Mouse (Mus musculus) liver, embryonic 11.5 days (tissue): ENCODE data around the gene Rtn1. TPM values are rescaled to one million over a fixed set of nuclear protein-coding genes. Genes with fewer than 3 reads are reported as not detected.

Experiments used
- ATAC-seq: fragments of 200-750 bp; cut with Nextera tagmentation; replicated peaks from 2 replicates; pipeline ENCODE4 v1.8.0; 2017; ENCODE audit warnings: moderate number of reproducible peaks, mild to moderate bottlenecking, moderate TSS enrichment, moderate library complexity; ENCODE audit not compliant: low FRiP score
- DNase-seq: peaks from one replicate; pipeline ENCODE4 v3.0.0-alpha.2; 2017; ENCODE audit warnings: low spot score
- H3K27ac ChIP-seq: fragments of 300-500 bp; sonication (generic); 2 replicates; pipeline ENCODE4 v1.5.1; 2014; ENCODE audit warnings: mild to moderate bottlenecking, low read depth, low read length, control low read depth
- H3K27me3 ChIP-seq: fragments of 300-500 bp; sonication (generic); replicated peaks from 2 replicates; pipeline ENCODE4 v1.6.1; 2014; ENCODE audit warnings: low read length, mixed read lengths; ENCODE audit not compliant: control insufficient read depth, insufficient read depth
- H3K36me3 ChIP-seq: fragments of 300-500 bp; sonication (generic); 2 replicates; pipeline ENCODE4 v1.6.1; 2014; ENCODE audit warnings: mild to moderate bottlenecking, low read length, moderate library complexity, mixed read lengths; ENCODE audit not compliant: control insufficient read depth, insufficient read depth
- H3K4me1 ChIP-seq: fragments of 300-500 bp; sonication (generic); replicated peaks from 2 replicates; pipeline ENCODE4 v1.6.1; 2014; ENCODE audit warnings: low read length, mixed read lengths; ENCODE audit not compliant: control insufficient read depth, insufficient read depth
- H3K4me2 ChIP-seq: fragments of 300-500 bp; sonication (generic); 2 replicates; pipeline ENCODE4 v1.6.1; 2014; ENCODE audit warnings: mild to moderate bottlenecking, control low read depth, moderate library complexity
- H3K4me3 ChIP-seq: fragments of 300-500 bp; sonication (generic); 2 replicates; pipeline ENCODE4 v1.5.1; 2014; ENCODE audit warnings: low read depth, low read length, control low read depth
- H3K9ac ChIP-seq: fragments of 300-500 bp; sonication (generic); 2 replicates; pipeline ENCODE4 v1.6.1; 2014; ENCODE audit warnings: low read depth, low read length, control low read depth
- H3K9me3 ChIP-seq: fragments of 300-500 bp; sonication (generic); 2 replicates; pipeline ENCODE4 v1.6.1; 2016; ENCODE audit warnings: low read length, inconsistent platforms, mixed read lengths; ENCODE audit not compliant: control insufficient read depth
- WGBS: fragments of 180-500 bp; shearing (Covaris S2); extraction: QIAGEN DNeasy Blood & Tissue Kit; methylation state at CpG from one replicate; pipeline ENCODE4 v1.1.7; 2014; 5-methylcytosine and 5-hydroxymethylcytosine counted together
- polyA plus RNA-seq: library from polyadenylated mRNA; unstranded; fragments of >200 nt; fragmentation: Nextera tagmentation; extraction: Ambion mirVana; gene quantifications from 2 replicates; pipeline ENCODE4 v1.2.1, GENCODE M21; 2014

Gene Rtn1
- polyA plus RNA-seq, 1 experiment from 2014 or later = 3.6 TPM

GRCm38 (mm10) chr12:72323778-72324177 lies 85.1 kb downstream of the Rtn1 start:
- H3K9me3 ChIP-seq = no peaks in the 10 kb centered on the region
- H3K27ac ChIP-seq = no peak overlapping the region
- H3K4me1 ChIP-seq = 0 out of 2 replicates have a peak, but pooled peaks cover 5% of the 10 kb centered on the region
- H3K4me3 ChIP-seq = no peak overlapping the region
- H3K27me3 ChIP-seq = no peaks in the 10 kb centered on the region
- 71% methylated on average over 4 of the region's 4 CpGs for WGBS
- no peak for ATAC-seq
- no peak overlapping the region for H3K4me2 ChIP-seq
- H3K36me3 ChIP-seq = no peaks in the 10 kb centered on the region
- H3K9ac ChIP-seq = no peak overlapping the region
- no peak for DNase-seq

DNA sequence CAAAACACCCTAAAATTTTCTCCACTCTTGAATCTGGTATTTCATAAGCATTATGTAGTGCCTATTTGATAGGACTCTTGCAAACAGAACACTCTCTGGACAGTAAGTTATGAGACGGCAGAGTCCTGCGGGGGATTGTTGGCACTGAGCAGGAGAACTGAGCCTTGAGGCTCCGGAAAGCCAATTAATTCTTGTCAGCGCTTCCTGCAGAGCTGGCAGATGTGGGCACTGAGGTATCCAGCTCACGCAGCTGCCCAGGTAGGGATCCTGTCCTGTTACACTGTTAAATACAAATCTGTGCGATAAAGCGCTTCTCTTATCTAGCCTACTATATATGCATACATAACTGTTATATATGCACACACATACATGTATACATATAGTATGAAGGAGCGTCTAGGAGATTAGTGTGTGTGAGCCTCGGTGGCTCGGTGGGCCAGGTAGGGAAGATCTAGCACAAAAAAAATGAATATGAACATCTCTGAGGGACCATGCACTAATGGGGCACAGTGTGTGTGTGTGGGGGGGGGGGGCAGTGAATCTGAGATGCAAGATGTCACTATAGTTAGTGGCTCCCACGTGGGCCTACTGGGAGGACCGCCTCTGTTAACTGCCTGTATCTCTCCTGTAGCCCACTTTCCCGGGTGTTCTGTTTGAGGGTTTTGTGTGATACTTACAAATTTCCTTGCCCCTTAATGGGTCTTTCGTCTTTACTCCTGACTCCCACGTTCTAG lies 93.0 kb downstream of the Rtn1 start:
- no peak overlapping the region for H3K4me3 ChIP-seq
- no peak overlapping the region for H3K9ac ChIP-seq
- no peak for ATAC-seq

DNA sequence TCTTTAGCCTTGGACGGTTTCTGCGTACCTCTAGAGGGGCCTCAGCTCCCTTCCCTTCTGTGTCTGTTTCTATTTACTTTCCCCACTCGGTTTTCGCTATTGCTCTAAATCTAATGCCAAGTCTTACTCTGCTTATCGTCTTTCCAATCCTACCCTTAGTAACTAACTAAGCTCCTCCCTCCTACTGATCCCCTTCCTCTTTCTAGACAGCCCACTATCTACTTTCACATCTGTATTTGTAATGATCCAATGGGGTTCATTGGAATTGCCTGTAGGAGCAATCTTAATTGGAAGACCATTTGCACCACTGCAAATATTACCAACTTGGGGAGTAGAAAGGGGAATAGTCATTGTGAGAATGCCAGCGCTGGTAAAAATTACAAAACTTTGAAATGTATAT lies 98.0 kb downstream of the Rtn1 start:
- 69% methylated on average over 6 of the region's 6 CpGs for WGBS
- DNase-seq = no peak
- H3K4me1 ChIP-seq = no peaks in the 10 kb centered on the region

More for the DNA sequence above, 93.0 kb downstream of the Rtn1 start:
- Histone ChIP-seq H3K27me3 (no peaks in the 10 kb centered on the region), H3K9me3 (no peaks in the 10 kb centered on the region), H3K4me2 (no peak overlapping the region), H3K4me1 (no peaks in the 10 kb centered on the region), H3K36me3 (no peaks in the 10 kb centered on the region), H3K27ac (no peak overlapping the region)
- DNase-seq = no peak
- 75% methylated on average over 15 of the region's 15 CpGs for WGBS

GRCm38 (mm10) chr12:72308506-72308905 lies 100.3 kb downstream of the Rtn1 start:
- Histone ChIP-seq H3K36me3 (no peaks in the 10 kb centered on the region), H3K4me1 (no peaks in the 10 kb centered on the region), H3K9me3 (no peaks in the 10 kb centered on the region), H3K27ac (no peak overlapping the region), H3K9ac (no peak overlapping the region), H3K27me3 (no peaks in the 10 kb centered on the region), H3K4me2 (no peak overlapping the region), H3K4me3 (no peak overlapping the region)
- 84% methylated on average over 8 of the region's 8 CpGs for WGBS
- ATAC-seq = no peak
- no peak for DNase-seq

More for the DNA sequence above, 98.0 kb downstream of the Rtn1 start:
- Histone ChIP-seq H3K27me3 (no peaks in the 10 kb centered on the region), H3K27ac (no peak overlapping the region), H3K4me2 (no peak overlapping the region), H3K9ac (no peak overlapping the region), H3K4me3 (no peak overlapping the region), H3K9me3 (no peaks in the 10 kb centered on the region), H3K36me3 (no peaks in the 10 kb centered on the region)
- no peak for ATAC-seq

- WGBS = 90% methylated on average over 11 of the region's 11 CpGs
- H3K36me3 ChIP-seq = no peaks in the 10 kb centered on the region
- H3K27ac ChIP-seq = no peak overlapping the region
- H3K9me3 ChIP-seq = no peaks in the 10 kb centered on the region
- H3K4me1 ChIP-seq = no peaks in the 10 kb centered on the region
- H3K9ac ChIP-seq = no peak overlapping the region
- DNase-seq = no peak
- no peak overlapping the region for H3K4me3 ChIP-seq
- no peak for ATAC-seq
- no peaks in the 10 kb centered on the region for H3K27me3 ChIP-seq
- no peak overlapping the region for H3K4me2 ChIP-seq
Observed at GRCm38 (mm10) chr12:72306281-72306680, 102.6 kb downstream of the Rtn1 start.

GRCm38 (mm10) chr12:72305421-72305820 lies 103.4 kb downstream of the Rtn1 start:
- 56% methylated on average over 5 of the region's 5 CpGs for WGBS
- ATAC-seq = no peak

GRCm38 (mm10) chr12:72304985-72305384 lies 103.9 kb downstream of the Rtn1 start:
- DNase-seq (no peak), ATAC-seq (no peak)
- Histone ChIP-seq H3K9me3 (no peaks in the 10 kb centered on the region), H3K36me3 (no peaks in the 10 kb centered on the region), H3K4me3 (no peak overlapping the region), H3K9ac (no peak overlapping the region), H3K4me2 (no peak overlapping the region), H3K27ac (no peak overlapping the region), H3K4me1 (no peaks in the 10 kb centered on the region), H3K27me3 (no peaks in the 10 kb centered on the region)
- WGBS = 67% methylated on average over 5 of the region's 5 CpGs

More at GRCm38 (mm10) chr12:72305421-72305820, 103.4 kb downstream of the Rtn1 start:
- H3K4me2 ChIP-seq = no peak overlapping the region
- no peak for DNase-seq
- H3K4me1 ChIP-seq = no peaks in the 10 kb centered on the region
- H3K27ac ChIP-seq = no peak overlapping the region
- no peaks in the 10 kb centered on the region for H3K9me3 ChIP-seq
- H3K9ac ChIP-seq = no peak overlapping the region
- H3K36me3 ChIP-seq = no peaks in the 10 kb centered on the region
- no peaks in the 10 kb centered on the region for H3K27me3 ChIP-seq
- H3K4me3 ChIP-seq = no peak overlapping the region

DNA sequence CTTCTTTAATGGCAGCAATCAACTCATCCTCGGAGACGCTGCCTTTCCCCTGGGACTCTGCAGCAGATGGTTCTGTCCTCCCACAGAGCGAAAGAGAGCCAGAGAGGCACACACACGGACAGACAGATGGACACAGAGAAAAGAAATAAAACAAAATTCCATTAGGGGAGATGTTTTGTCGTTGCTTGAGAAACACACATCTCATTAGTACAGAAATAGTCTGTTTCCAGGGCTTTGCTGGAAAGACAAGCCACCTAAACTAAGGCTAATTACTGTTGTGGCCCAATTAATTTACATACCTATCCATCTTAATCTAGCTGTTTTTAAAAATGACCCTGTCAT lies 104.5 kb downstream of the Rtn1 start:
- 78% methylated on average over 5 of the region's 5 CpGs for WGBS
- H3K9me3 ChIP-seq = no peaks in the 10 kb centered on the region
- no peak overlapping the region for H3K27ac ChIP-seq
- no peaks in the 10 kb centered on the region for H3K36me3 ChIP-seq
- ATAC-seq = no peak
- H3K4me3 ChIP-seq = no peak overlapping the region
- H3K4me1 ChIP-seq = no peaks in the 10 kb centered on the region
- H3K9ac ChIP-seq = no peak overlapping the region
- H3K4me2 ChIP-seq = no peak overlapping the region
- DNase-seq = no peak
- no peaks in the 10 kb centered on the region for H3K27me3 ChIP-seq

GRCm38 (mm10) chr12:72303624-72304346 lies 105.1 kb downstream of the Rtn1 start:
- ATAC-seq = no peak
- H3K9ac ChIP-seq = no peak overlapping the region
- DNase-seq = no peak
- 61% methylated on average over 37 of the region's 37 CpGs for WGBS
- no peak overlapping the region for H3K4me2 ChIP-seq
- no peaks in the 10 kb centered on the region for H3K4me1 ChIP-seq
- H3K36me3 ChIP-seq = no peaks in the 10 kb centered on the region
- no peak overlapping the region for H3K4me3 ChIP-seq
- H3K9me3 ChIP-seq = no peaks in the 10 kb centered on the region
- H3K27me3 ChIP-seq = no peaks in the 10 kb centered on the region
- no peak overlapping the region for H3K27ac ChIP-seq
